Mouse (Mus musculus): Measurements from ENCODE around the gene Olfr1120.
"Not testable (repeated sequence)": the region's sequence is repeated elsewhere in the genome, so short reads cannot be mapped to it uniquely, and the experiment has no call there.

The Olfr1120 gene

GRCm38 (mm10) chr2:87354515-87354914 lies at the start of gene Olfr1120:
Gene Olfr1120, plus strand, starts transcription at chr2:87354815.
- DNase-seq (ENCODE audit: low read depth, low spot score), result no peak

- DNase-seq (ENCODE audit: low read depth, low spot score), result no peak
Measured at GRCm38 (mm10) chr2:87307281-87307680, 47.3 kb upstream of the Olfr1120 start, which contains the start of gene Olfr1118. Gene Olfr1118, plus strand, starts transcription at chr2:87307581.

GRCm38 (mm10) chr2:87360121-87360520 lies 5.5 kb downstream of the Olfr1120 start:
- DNase-seq (ENCODE audit: low read depth, low spot score), result not testable (repeated sequence)

- no peak for DNase-seq (ENCODE audit: low read depth, low spot score)
Measured at GRCm38 (mm10) chr2:87369595-87369994, 15.0 kb downstream of the Olfr1120 start, which contains the start of gene Olfr1121. Gene Olfr1121, plus strand, starts transcription at chr2:87369895.

GRCm38 (mm10) chr2:87371726-87372125 lies 17.1 kb downstream of the Olfr1120 start:
- DNase-seq (ENCODE audit: low read depth, low spot score), result no peak

GRCm38 (mm10) chr2:87383935-87384334 lies 29.3 kb downstream of the Olfr1120 start:
- no peak for DNase-seq (ENCODE audit: low read depth, low spot score)

- no peak for DNase-seq (ENCODE audit: low read depth, low spot score)
Measured at GRCm38 (mm10) chr2:87385549-87385948, 30.9 kb downstream of the Olfr1120 start, which contains the start of gene Olfr1122. Gene Olfr1122, plus strand, starts transcription at chr2:87385849.

GRCm38 (mm10) chr2:87393605-87394004 lies 39.0 kb downstream of the Olfr1120 start:
- DNase-seq (ENCODE audit: low read depth, low spot score), result not testable (repeated sequence)

- DNase-seq (ENCODE audit: low read depth, low spot score), result not testable (repeated sequence)
Measured at GRCm38 (mm10) chr2:87394686-87395085, 40.1 kb downstream of the Olfr1120 start.
